Mouse (Mus musculus) kidney, adult 2 months (tissue): ENCODE measurements around the gene Zbtb20. TPM values are rescaled to one million over a fixed set of nuclear protein-coding genes. Genes with fewer than 3 reads are reported as not detected.
A peak's percentile ranks its signal among the peaks of the same experiment; 100 is the strongest.

Experiments used
- DNase-seq: peaks from one replicate; pipeline ENCODE4 v3.0.0; 2021
- H3K27ac ChIP-seq: fragments of 200-500 bp; 2 replicates; pipeline ENCODE4 v1.5.1; 2012; ENCODE audit warnings: low read depth, low read length, control low read depth, inconsistent platforms; ENCODE audit not compliant: insufficient read depth
- H3K27me3 ChIP-seq: fragments of 200-500 bp; replicated peaks from 2 replicates; pipeline ENCODE4 v1.6.1; 2012; ENCODE audit warnings: mild to moderate bottlenecking, moderate library complexity, low read length, inconsistent platforms; ENCODE audit not compliant: control insufficient read depth, insufficient read depth
- H3K36me3 ChIP-seq: fragments of 200-500 bp; 2 replicates; pipeline ENCODE4 v1.6.1; 2012; ENCODE audit warnings: mild to moderate bottlenecking, moderate library complexity, low read length, inconsistent platforms; ENCODE audit not compliant: control insufficient read depth, insufficient read depth
- H3K4me1 ChIP-seq: fragments of 200-500 bp; 2 replicates; pipeline ENCODE4 v1.6.1; 2011; ENCODE audit warnings: low read length; ENCODE audit not compliant: control insufficient read depth, insufficient read depth
- H3K4me3 ChIP-seq: fragments of 200-500 bp; 2 replicates; pipeline ENCODE4 v1.5.1; 2011; ENCODE audit warnings: mild to moderate bottlenecking, low read depth, low read length, control low read depth; ENCODE audit not compliant: insufficient read depth
- CTCF ChIP-seq: fragments of 200-500 bp; conservative IDR thresholded peaks from 2 replicates; pipeline ENCODE4 v1.5.1; 2011; ENCODE audit warnings: low read depth, mild to moderate bottlenecking, control low read depth, low read length, moderate library complexity, mixed read lengths; ENCODE audit not compliant: insufficient read depth, insufficient read length
- POLR2A ChIP-seq: fragments of 200-500 bp; IDR thresholded peaks from one replicate; pipeline ENCODE4 v1.6.1; 2011; ENCODE audit warnings: low read depth, low read length, control low read depth
- WGBS: fragments of 180-500 bp; shearing (Covaris S2); methylation state at CpG from one replicate; pipeline ENCODE4 v1.1.7; 2018; 5-methylcytosine and 5-hydroxymethylcytosine counted together
- polyA plus RNA-seq: library from polyadenylated mRNA; depleted of rRNA; stranded (reverse); fragments of >200 nt; gene quantifications from 2 replicates; pipeline ENCODE4 v1.2.3, GENCODE M21; 2012

Gene Zbtb20
- polyA plus RNA-seq, 1 experiment: 25.1 TPM

GRCm38 (mm10) chr16:43397629-43398323, 522.1 kb downstream of the Zbtb20 start:
- DNase-seq: peak; percentile 31
- WGBS: 66% methylated on average over 3 of the region's 3 CpGs
- Histone ChIP-seq H3K27me3 (no peaks in the 10 kb centered on the region), H3K36me3 (peaks cover 5% of the 10 kb centered on the region), H3K27ac (no peak overlapping the region), H3K4me1 (peaks cover 6% of the 10 kb centered on the region; the same call in 1 of the 2 replicates), H3K4me3 (no peak overlapping the region)
- no peak for TF ChIP-seq CTCF
- no peak for TF ChIP-seq POLR2A

- Histone ChIP-seq H3K4me3 (no peak overlapping the region), H3K27me3 (no peaks in the 10 kb centered on the region), H3K4me1 (peaks cover 5% of the 10 kb centered on the region; the same call in 1 of the 2 replicates), H3K36me3 (no peaks in the 10 kb centered on the region), H3K27ac (no peak overlapping the region)
- DNase-seq: no peak
- TF ChIP-seq CTCF (no peak), POLR2A (no peak)
Observed at GRCm38 (mm10) chr16:43399428-43399827, 523.7 kb downstream of the Zbtb20 start.

GRCm38 (mm10) chr16:43400046-43400445, 524.4 kb downstream of the Zbtb20 start:
- no peaks in the 10 kb centered on the region for H3K27me3 ChIP-seq
- no peak overlapping the region for H3K27ac ChIP-seq
- no peak overlapping the region for H3K4me3 ChIP-seq
- no peaks in the 10 kb centered on the region for H3K36me3 ChIP-seq
- TF ChIP-seq CTCF (no peak), POLR2A (no peak)
- DNase-seq: no peak
- H3K4me1 ChIP-seq: peaks cover 5% of the 10 kb centered on the region; the same call in 1 of the 2 replicates

- Histone ChIP-seq H3K27me3 (no peaks in the 10 kb centered on the region), H3K36me3 (no peaks in the 10 kb centered on the region), H3K4me3 (no peak overlapping the region), H3K4me1 (peaks cover 5% of the 10 kb centered on the region; the same call in 1 of the 2 replicates), H3K27ac (no peak overlapping the region)
- no peak for TF ChIP-seq CTCF
- TF ChIP-seq POLR2A: no peak
- no peak for DNase-seq
- WGBS: 78% methylated on average over 2 of the region's 2 CpGs
Observed at GRCm38 (mm10) chr16:43400949-43401348, 525.3 kb downstream of the Zbtb20 start.

GRCm38 (mm10) chr16:43402888-43403287, 527.2 kb downstream of the Zbtb20 start:
- TF ChIP-seq POLR2A (no peak), CTCF (no peak)
- Histone ChIP-seq H3K4me1 (peaks cover 8% of the 10 kb centered on the region; the same call in 1 of the 2 replicates), H3K4me3 (no peak overlapping the region), H3K27me3 (no peaks in the 10 kb centered on the region), H3K36me3 (no peaks in the 10 kb centered on the region), H3K27ac (no peak overlapping the region)
- WGBS: 55% methylated on average over 4 of the region's 4 CpGs
- DNase-seq: peak; percentile 45

GRCm38 (mm10) chr16:43405089-43405488, 529.4 kb downstream of the Zbtb20 start:
- DNase-seq: no peak
- H3K36me3 ChIP-seq: no peaks in the 10 kb centered on the region
- no peak overlapping the region for H3K27ac ChIP-seq
- H3K4me3 ChIP-seq: no peak overlapping the region
- peaks cover 13% of the 10 kb centered on the region; the same call in 1 of the 2 replicates for H3K4me1 ChIP-seq
- TF ChIP-seq POLR2A (no peak), CTCF (no peak)
- WGBS: 82% methylated on average over 3 of the region's 3 CpGs
- H3K27me3 ChIP-seq: no peaks in the 10 kb centered on the region

- H3K36me3 ChIP-seq: no peaks in the 10 kb centered on the region
- H3K27ac ChIP-seq: peak overlapping the region; percentile 27
- no peak for TF ChIP-seq CTCF
- TF ChIP-seq POLR2A: no peak
- H3K4me1 ChIP-seq: peaks cover 13% of the 10 kb centered on the region; the same call in 1 of the 2 replicates
- no peak overlapping the region for H3K4me3 ChIP-seq
- peak; percentile 82 for DNase-seq
- H3K27me3 ChIP-seq: no peaks in the 10 kb centered on the region
- WGBS: 53% methylated on average over 2 of the region's 2 CpGs
Observed at GRCm38 (mm10) chr16:43407594-43408142, 532.0 kb downstream of the Zbtb20 start.
